Mouse (Mus musculus) liver, embryonic 12.5 days (tissue): Measurements from ENCODE around the gene Nxpe5. TPM values are rescaled to one million over a fixed set of nuclear protein-coding genes. Genes with fewer than 3 reads are reported as not detected.

Experiments
- ATAC-seq: fragments of 200-750 bp; cut with Nextera tagmentation; 2 replicates; pipeline ENCODE4 v1.8.0; 2017; ENCODE audit warnings: moderate number of reproducible peaks, mild to moderate bottlenecking, moderate library complexity
- H3K27ac ChIP-seq: fragments of 300-500 bp; sonication (generic); 2 replicates; pipeline ENCODE4 v1.5.1; 2016; ENCODE audit warnings: mild to moderate bottlenecking
- H3K27me3 ChIP-seq: fragments of 300-500 bp; sonication (generic); replicated peaks from 2 replicates; pipeline ENCODE4 v1.6.1; 2016; ENCODE audit warnings: mild to moderate bottlenecking, moderate library complexity
- H3K36me3 ChIP-seq: fragments of 300-500 bp; sonication (generic); 2 replicates; pipeline ENCODE4 v1.6.1; 2016; ENCODE audit warnings: mild to moderate bottlenecking, moderate library complexity
- H3K4me1 ChIP-seq: fragments of 300-500 bp; sonication (generic); 2 replicates; pipeline ENCODE4 v1.6.1; 2016
- H3K4me2 ChIP-seq: fragments of 300-500 bp; sonication (generic); 2 replicates; pipeline ENCODE4 v1.6.1; 2016; ENCODE audit warnings: mild to moderate bottlenecking, moderate library complexity
- H3K4me3 ChIP-seq: fragments of 300-500 bp; sonication (generic); 2 replicates; pipeline ENCODE4 v1.5.1; 2016; ENCODE audit warnings: mild to moderate bottlenecking, moderate library complexity
- H3K9ac ChIP-seq: fragments of 300-500 bp; sonication (generic); 2 replicates; pipeline ENCODE4 v1.6.1; 2016; ENCODE audit warnings: mild to moderate bottlenecking, moderate library complexity
- H3K9me3 ChIP-seq: fragments of 300-500 bp; sonication (generic); replicated peaks from 2 replicates; pipeline ENCODE4 v1.6.1; 2016; ENCODE audit warnings: mild to moderate bottlenecking, moderate library complexity
- WGBS: fragments of 180-500 bp; shearing (Covaris S2); methylation state at CpG from one replicate; pipeline ENCODE4 v1.1.7; 2016; ENCODE audit not compliant: insufficient replicate concordance; 5-methylcytosine and 5-hydroxymethylcytosine counted together
- polyA plus RNA-seq: library from polyadenylated mRNA; unstranded; fragments of >200 nt; fragmentation: Nextera tagmentation; extraction: Ambion mirVana; gene quantifications from 2 replicates; pipeline ENCODE4 v1.2.1, GENCODE M21; 2016

Gene Nxpe5
- polyA plus RNA-seq, 1 experiment from 2014 or later: not detected

DNA sequence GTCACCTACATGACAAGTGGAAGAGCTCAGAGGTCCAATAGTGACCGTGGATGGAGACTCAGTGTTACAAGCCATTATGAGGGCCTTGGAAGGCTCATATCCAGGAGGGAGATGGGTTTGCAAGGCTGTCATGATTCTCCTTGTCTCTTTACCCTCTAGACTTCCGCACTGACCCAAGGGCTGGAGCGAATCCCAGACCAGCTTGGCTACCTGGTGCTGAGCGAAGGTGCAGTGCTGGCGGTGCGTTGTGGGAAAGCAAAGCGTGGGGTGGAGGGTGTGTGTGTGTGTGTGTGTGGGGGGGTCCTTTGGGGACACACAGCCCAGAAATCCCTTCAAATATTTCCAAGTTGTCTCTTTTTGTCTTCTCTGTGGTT lies 30.4 kb downstream of the Nxpe5 start:
- 10% methylated on average over 7 of the region's 7 CpGs for WGBS
- peak overlapping the region; percentile 81 for H3K27ac ChIP-seq
- peaks cover 61% of the 10 kb centered on the region for H3K4me1 ChIP-seq
- H3K27me3 ChIP-seq: no peaks in the 10 kb centered on the region
- peaks cover 39% of the 10 kb centered on the region for H3K36me3 ChIP-seq
- H3K9ac ChIP-seq: peak overlapping the region; percentile 70
- H3K4me3 ChIP-seq: peak overlapping the region; percentile 77
- H3K4me2 ChIP-seq: peak overlapping the region; percentile 89
- no peaks in the 10 kb centered on the region for H3K9me3 ChIP-seq
- ATAC-seq: no peak; the same call in 1 of the 2 replicates

DNA sequence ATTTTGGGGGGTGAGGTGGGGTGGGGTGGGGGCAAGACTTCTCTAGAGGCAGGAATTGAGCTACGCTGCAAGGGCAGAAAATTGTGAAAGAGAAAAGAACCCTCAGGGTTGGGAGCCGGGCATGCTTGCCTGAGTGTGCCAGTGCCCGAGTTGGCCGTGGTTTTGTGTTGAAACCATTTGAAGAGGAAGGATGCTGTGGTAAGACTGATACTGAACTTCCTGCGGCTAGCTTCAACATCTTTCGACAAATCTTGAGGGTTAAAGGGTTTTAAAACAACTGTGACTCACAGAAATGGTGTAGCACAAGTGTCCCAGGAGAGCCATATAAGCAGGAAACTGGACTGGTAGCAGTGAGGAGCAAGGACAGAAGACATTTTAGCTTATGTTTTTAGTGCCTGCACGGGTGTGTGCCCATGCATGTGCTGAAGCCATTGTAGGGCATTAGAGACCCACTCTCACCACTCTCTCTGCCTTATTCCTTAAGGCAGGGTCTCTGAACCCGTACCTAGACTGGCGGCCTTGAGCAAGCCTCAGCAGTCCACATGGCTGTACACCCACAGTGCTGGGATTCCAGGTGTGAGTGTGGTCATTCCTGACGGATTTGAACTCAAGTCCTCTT lies 31.4 kb downstream of the Nxpe5 start:
- 34% methylated on average over 10 of the region's 10 CpGs for WGBS
- no peak for ATAC-seq
- H3K36me3 ChIP-seq: peaks cover 49% of the 10 kb centered on the region
- no peaks in the 10 kb centered on the region for H3K27me3 ChIP-seq
- H3K27ac ChIP-seq: peak overlapping the region; percentile 45; the same call in 1 of the 2 replicates
- H3K9ac ChIP-seq: no peak overlapping the region
- H3K4me3 ChIP-seq: no peak overlapping the region
- H3K9me3 ChIP-seq: no peaks in the 10 kb centered on the region
- H3K4me2 ChIP-seq: peak overlapping the region; percentile 89
- peaks cover 71% of the 10 kb centered on the region for H3K4me1 ChIP-seq

DNA sequence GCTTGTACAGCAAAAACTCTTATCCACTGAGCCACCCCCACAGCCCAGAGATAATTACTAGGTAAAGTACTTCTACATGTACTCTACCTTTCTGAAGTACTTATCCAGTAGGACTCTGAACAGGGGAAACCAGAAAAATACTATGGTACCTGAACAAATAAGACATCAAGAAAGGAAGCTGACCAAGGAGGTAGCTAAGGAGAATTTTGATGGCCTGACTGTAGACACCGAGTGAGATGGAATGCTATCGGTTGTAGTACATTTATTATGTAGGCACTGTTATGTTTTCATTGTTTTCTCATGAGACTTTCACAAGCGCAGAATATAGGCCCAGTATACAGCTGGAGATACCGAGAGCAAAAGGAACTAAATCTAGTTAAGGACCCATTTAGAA lies 31.9 kb downstream of the Nxpe5 start:
- Histone ChIP-seq H3K4me3 (no peak overlapping the region), H3K27me3 (no peaks in the 10 kb centered on the region), H3K9ac (no peak overlapping the region), H3K4me2 (no peak overlapping the region), H3K27ac (peak overlapping the region; percentile 45; the same call in 1 of the 2 replicates), H3K36me3 (peaks cover 50% of the 10 kb centered on the region), H3K9me3 (no peaks in the 10 kb centered on the region), H3K4me1 (peaks cover 76% of the 10 kb centered on the region)
- 79% methylated on average over 4 of the region's 4 CpGs for WGBS
- no peak for ATAC-seq

DNA sequence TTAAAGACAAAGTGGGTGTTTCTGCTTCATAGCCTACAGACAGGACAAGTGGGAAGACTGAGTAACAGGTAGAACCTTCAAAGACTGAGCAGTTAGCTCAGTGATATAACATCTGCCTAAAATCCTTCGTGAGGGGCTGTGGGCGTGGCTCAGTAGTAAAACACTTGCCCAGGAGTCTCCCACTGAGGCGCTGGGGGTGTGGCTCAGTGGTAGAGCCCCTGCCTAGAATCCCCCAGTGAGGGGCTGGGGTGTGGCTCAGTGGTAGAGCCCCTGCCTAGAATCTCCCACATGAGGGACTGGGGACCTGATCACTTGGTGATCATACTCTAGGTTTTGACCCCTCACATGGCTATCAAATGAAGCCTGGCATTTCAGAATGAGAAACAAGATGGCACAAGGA lies 32.4 kb downstream of the Nxpe5 start:
- whole genome bisulfite sequencing: 47% methylated on average over 3 of the region's 3 CpGs
- Histone ChIP-seq H3K9ac (no peak overlapping the region), H3K4me1 (peaks cover 81% of the 10 kb centered on the region), H3K27ac (no peak overlapping the region), H3K36me3 (peaks cover 50% of the 10 kb centered on the region), H3K27me3 (no peaks in the 10 kb centered on the region), H3K4me2 (no peak overlapping the region), H3K4me3 (no peak overlapping the region), H3K9me3 (no peaks in the 10 kb centered on the region)
- no peak for ATAC-seq

DNA sequence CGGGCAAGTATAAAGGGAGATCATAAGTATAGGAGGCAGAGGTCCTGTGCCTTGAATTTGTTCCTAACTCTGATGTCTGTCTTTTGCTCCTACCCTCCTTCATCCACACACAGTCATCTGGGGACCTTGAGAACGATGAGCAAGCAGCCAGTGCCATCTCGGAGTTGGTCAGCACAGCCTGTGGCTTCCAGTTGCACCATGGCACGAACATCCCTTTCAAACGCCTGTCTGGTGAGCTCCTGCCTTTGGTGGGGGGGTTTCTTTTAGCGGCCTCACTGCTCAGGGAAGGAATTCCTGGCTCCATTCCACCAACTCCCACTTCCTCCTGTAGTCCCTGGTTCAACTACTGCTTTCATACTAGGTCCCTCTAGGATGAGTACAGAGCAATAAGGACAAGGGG lies 32.8 kb downstream of the Nxpe5 start:
- WGBS: 74% methylated on average over 6 of the region's 6 CpGs

DNA sequence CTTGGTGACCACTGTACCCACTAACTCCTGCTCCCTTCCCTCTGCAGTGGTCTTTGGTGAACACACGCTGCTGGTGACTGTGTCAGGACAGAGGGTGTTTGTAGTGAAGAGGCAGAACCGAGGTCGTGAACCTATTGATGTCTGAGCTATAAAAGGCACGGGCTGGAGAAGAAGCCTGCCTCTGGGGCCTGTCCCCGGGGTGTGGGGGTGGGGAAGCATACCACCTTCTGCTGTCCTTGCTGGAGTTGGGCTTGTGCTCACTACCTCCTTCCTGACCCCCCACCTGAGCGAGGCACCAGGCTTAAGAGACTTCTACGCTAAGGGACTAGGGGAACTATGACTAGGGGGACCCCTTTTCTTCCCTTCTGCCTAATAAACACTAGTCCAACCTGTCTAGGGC lies 33.3 kb downstream of the Nxpe5 start:
- Histone ChIP-seq H3K9ac (no peak overlapping the region), H3K9me3 (no peaks in the 10 kb centered on the region), H3K27ac (no peak overlapping the region), H3K27me3 (no peaks in the 10 kb centered on the region), H3K4me3 (no peak overlapping the region), H3K36me3 (peaks cover 50% of the 10 kb centered on the region), H3K4me2 (no peak overlapping the region; the same call in 1 of the 2 replicates), H3K4me1 (peaks cover 85% of the 10 kb centered on the region)
- 77% methylated on average over 7 of the region's 7 CpGs for WGBS
- no peak for ATAC-seq

More for the DNA sequence above, 32.8 kb downstream of the Nxpe5 start:
- H3K4me1 ChIP-seq: peaks cover 85% of the 10 kb centered on the region
- no peak for ATAC-seq
- no peaks in the 10 kb centered on the region for H3K27me3 ChIP-seq
- no peak overlapping the region for H3K9ac ChIP-seq
- H3K36me3 ChIP-seq: peaks cover 50% of the 10 kb centered on the region
- H3K27ac ChIP-seq: no peak overlapping the region
- no peaks in the 10 kb centered on the region for H3K9me3 ChIP-seq
- no peak overlapping the region for H3K4me3 ChIP-seq
- H3K4me2 ChIP-seq: no peak overlapping the region

DNA sequence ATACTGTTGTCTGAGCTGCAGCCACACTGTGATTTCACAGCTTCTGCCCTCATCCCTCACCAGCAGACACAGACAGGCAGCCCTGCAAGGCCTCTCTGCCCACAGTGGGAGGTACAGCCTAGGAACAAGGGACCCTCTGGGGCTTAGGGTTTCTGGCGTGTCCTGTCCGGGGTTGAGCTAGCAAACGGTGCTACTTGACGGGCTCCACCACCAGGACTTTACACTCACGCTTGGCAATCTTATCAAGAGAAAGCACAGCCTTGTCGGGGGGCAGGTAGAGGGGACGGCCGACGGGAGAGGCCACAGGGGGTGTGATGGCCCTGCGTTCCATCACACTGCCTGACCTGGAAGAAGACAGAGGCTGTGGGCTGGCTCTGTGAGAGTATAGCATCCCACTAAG lies 34.4 kb downstream of the Nxpe5 start:
- no peaks in the 10 kb centered on the region for H3K9me3 ChIP-seq
- peaks cover 50% of the 10 kb centered on the region for H3K36me3 ChIP-seq
- H3K9ac ChIP-seq: peak overlapping the region; percentile 45
- peak overlapping the region; percentile 95 for H3K4me2 ChIP-seq
- H3K27me3 ChIP-seq: no peaks in the 10 kb centered on the region
- no peak for ATAC-seq
- 19% methylated on average over 10 of the region's 10 CpGs for WGBS
- peak overlapping the region; percentile 85; the same call in 1 of the 2 replicates for H3K27ac ChIP-seq
- H3K4me1 ChIP-seq: peaks cover 88% of the 10 kb centered on the region
- H3K4me3 ChIP-seq: peak overlapping the region; percentile 89

DNA sequence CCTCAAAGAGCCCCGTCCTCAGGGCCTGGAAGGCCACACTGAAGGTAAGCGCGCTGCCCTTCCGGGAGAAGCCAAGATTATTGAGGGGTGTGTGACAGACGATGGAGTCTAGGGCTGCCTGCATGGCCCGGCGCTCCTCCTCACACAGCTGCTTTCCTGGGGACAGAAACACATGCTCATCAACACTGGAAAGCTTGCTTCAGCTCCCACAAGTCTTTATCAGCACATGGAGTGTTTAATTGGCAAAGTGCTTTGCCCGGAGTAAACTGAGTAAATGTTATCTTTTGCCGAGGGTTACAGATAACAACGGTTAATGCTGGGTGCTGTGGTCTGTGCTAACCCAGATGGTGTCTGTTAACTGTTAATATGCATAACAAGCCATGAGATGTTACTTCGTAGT lies 35.1 kb downstream of the Nxpe5 start:
- Histone ChIP-seq H3K4me2 (peak overlapping the region; percentile 95), H3K27me3 (no peaks in the 10 kb centered on the region), H3K4me3 (peak overlapping the region; percentile 89), H3K36me3 (peaks cover 53% of the 10 kb centered on the region), H3K9me3 (no peaks in the 10 kb centered on the region), H3K9ac (peak overlapping the region; percentile 45), H3K4me1 (peaks cover 87% of the 10 kb centered on the region), H3K27ac (peak overlapping the region; percentile 85)
- 38% methylated on average over 11 of the region's 11 CpGs for WGBS
- ATAC-seq: peak; percentile 55

DNA sequence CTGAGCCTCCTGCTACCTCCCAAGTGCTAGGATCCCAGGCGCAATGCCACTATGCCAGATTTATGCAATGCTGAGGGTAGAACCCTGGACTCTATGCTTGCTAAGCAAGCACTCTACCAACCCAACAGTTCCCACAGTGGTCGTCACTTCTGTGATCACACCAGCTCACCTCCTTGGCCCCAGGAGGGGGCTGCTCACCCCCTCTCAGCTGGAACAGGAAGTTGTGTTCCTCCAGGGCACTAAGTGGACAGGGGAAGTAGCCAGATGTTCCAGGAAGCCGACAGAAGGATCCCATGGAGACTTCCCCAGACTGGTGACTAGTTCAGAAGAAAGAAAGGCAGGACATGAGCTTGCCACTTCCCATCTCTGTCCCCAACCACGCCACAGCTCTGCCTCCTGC lies 36.3 kb downstream of the Nxpe5 start:
- Histone ChIP-seq H3K4me3 (peak overlapping the region; percentile 89), H3K27ac (peak overlapping the region; percentile 85), H3K36me3 (peaks cover 56% of the 10 kb centered on the region), H3K27me3 (no peaks in the 10 kb centered on the region), H3K4me1 (peaks cover 75% of the 10 kb centered on the region), H3K9ac (peak overlapping the region; percentile 96), H3K9me3 (no peaks in the 10 kb centered on the region), H3K4me2 (peak overlapping the region; percentile 95)
- ATAC-seq: no peak
- 47% methylated on average over 4 of the region's 4 CpGs for WGBS

DNA sequence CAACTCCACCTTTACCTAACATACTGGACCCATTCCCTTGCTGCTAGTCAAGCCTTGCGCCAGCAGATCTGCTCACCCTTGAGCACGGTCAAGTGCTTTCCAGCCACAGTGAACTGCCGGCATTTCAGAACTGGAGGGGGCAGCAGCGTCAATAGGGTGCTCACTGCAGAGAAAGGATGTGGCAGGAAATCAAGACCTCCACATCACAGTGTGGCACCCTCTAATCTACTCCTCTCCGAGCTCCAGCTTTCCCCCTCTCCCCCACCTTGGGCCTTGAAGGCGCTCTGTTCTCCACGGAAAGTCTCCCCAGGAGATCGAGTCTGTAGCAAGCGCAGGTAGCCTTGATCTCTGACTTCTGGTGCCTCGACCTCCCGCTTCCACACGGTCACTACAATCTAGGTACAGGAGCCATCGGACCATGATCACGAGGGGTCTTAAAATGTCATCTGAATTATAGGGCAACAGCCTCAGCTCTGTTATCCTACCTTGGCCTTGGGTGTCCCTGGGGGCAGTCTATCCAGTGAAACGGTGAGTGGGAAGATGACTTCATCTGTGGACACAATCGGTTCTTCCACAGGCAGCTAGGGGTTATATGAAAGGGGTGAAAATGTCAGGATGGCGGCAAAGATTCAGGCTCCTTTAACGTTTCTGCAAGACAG lies 37.0 kb downstream of the Nxpe5 start:
- Histone ChIP-seq H3K9me3 (no peaks in the 10 kb centered on the region), H3K36me3 (peaks cover 51% of the 10 kb centered on the region), H3K27ac (peak overlapping the region; percentile 85), H3K27me3 (no peaks in the 10 kb centered on the region), H3K4me3 (peak overlapping the region; percentile 89), H3K4me1 (peaks cover 68% of the 10 kb centered on the region), H3K9ac (peak overlapping the region; percentile 96), H3K4me2 (peak overlapping the region; percentile 95)
- ATAC-seq: no peak
- 31% methylated on average over 18 of the region's 18 CpGs for WGBS

DNA sequence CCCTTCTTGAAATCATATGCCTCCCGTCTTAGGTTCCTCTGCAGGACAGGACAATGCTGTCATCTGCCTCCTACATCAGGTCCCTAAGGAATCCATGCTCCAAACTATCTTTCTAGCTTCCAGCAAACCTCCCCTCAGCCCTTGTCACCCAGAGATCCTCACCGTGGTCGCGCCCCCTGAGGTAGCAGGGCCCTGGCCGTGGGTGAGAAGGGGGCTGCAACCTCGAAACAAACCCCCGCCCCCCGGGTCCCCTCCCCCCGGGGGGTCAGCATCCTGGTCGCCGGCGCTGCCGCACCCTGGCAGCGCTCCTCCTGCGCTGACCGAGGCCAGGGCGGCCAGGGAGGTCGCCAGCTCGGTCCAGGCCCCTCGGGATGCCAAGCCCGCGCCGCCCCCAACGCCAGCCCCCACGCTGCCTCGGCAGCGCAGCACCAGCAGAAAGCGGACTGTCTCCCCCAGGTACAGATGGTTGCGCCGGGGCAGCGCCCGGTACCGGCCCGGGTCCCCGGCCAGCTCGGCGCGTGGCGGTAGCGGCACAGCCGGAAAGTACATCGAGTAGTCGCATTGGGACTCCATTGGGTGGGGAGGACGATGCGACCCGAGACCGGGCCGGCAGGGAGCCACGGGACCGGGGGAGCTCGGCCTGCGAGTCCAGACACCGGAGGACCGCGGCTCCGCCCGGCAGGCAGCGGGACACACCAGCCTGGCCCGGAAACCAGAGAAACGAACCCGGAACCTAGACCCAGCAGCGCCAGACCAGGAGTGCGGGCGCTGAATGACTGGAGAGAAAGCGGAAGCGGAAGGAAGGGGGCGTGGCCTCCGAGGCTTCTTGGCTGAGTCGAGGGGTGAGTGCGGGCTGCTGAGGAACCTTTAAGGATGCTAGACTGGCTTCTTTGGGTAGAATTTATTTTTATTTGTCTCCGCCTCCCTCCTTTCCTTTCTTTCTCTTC lies 37.8 kb downstream of the Nxpe5 start, which contains the start of gene BC037034:
BC037034 (minus strand) TSS at position 774 of the 947 bp plus-strand sequence.
- Histone ChIP-seq H3K9ac (peak within 1 kb of the TSS; percentile 96), H3K27ac (peak within 1 kb of the TSS; percentile 85), H3K9me3 (no peaks in the 10 kb centered on the region), H3K36me3 (peaks cover 44% of the 10 kb centered on the region), H3K4me1 (peaks cover 60% of the 10 kb centered on the region), H3K4me2 (peak within 1 kb of the TSS; percentile 95), H3K27me3 (no peaks in the 10 kb centered on the region), H3K4me3 (peak within 1 kb of the TSS; percentile 89)
- WGBS: under 1% methylated on average over 70 of the region's 71 CpGs
- peak; percentile 84 for ATAC-seq
